Mouse (Mus musculus): ENCODE results near the gene Pcgf1.

DNA sequence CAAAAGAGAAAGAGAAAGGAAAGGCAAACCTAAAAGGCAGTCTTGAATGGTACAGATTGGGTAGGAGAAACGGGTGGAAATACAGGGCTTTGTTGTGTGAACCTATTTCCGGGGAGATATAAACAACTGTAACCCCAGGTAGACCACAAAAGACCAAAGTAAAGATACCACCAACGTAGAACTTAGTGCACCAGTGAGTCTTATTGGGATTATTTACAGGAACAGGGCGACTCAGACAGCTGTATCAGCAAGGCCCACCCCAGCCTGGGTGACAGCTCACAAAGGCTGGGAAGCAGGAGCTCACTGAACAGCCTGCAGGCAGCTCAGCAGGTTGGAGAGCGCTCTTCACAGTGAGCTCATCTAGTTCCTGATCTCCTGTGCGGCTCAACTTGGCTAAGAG lies 18.3 kb downstream of the Pcgf1 start:
- TF ChIP-seq GATA1 (IDR thresholded peaks at IDR 0.05; ENCODE audit: borderline replicate concordance, low read length) = no peak
- TF ChIP-seq FLI1 (IDR thresholded peaks at IDR 0.05; ENCODE audit: low read length) = no peak
